ENCODE assay signal across 13 mouse cellular contexts in genomic region chr3:98045465-98046148, GRCm38 (mm10). TPM values are rescaled to one million over a fixed set of nuclear protein-coding genes. Genes with fewer than 3 reads are reported as not detected.
DNase-seq lines count a peak whose midpoint lies in the region; ATAC-seq and TF ChIP-seq lines count a peak whose summit lies in the region.
"Had no signal": no experiment of that assay in that cellular context is flagged by ENCODE, and none has a peak within 500 bp of the region (broad histone marks: within the 10 kb centered on the region; RNA-seq: fewer than 3 reads in every experiment).

No protein-coding gene starts in this region.

- peaks cover 50% of the 10 kb centered on the region for H3K4me1 ChIP-seq in heart, embryonic 12.5 days (replicated peaks)
- peaks cover 33% of the 10 kb centered on the region for H3K4me1 ChIP-seq in lung, embryonic 14.5 days (ENCODE audit: insufficient read depth)
- peaks cover 24% of the 10 kb centered on the region for H3K4me1 ChIP-seq in heart, postnatal 0 days (ENCODE audit: control insufficient read depth, insufficient read depth)

- no peaks in the 10 kb centered on the region for H3K36me3 ChIP-seq in heart, embryonic 12.5 days
- H3K36me3 ChIP-seq in lung, embryonic 14.5 days (ENCODE audit: insufficient read depth), result no peaks in the 10 kb centered on the region
- no peaks in the 10 kb centered on the region for H3K36me3 ChIP-seq in heart, postnatal 0 days (replicated peaks; ENCODE audit: control insufficient read depth, insufficient read depth, low read length)

- intact Hi-C loops in heart, postnatal 10 days (cut with DNase I), result no loop called here

- no peak for ATAC-seq in heart, embryonic 12.5 days (ENCODE audit: insufficient number of reproducible peaks, low FRiP score)
- ATAC-seq in lung, embryonic 14.5 days (ENCODE audit: insufficient read depth), result peak; percentile 7; the same call in 1 of the 2 replicates
- no peak for ATAC-seq in heart, postnatal 0 days (ENCODE audit: insufficient read depth, low read depth)
- peak; percentile 19 for ATAC-seq in megakaryocyte-erythroid progenitor cell, adult 5-6 weeks (replicated peaks; ENCODE audit: low FRiP score, low TSS enrichment, poor library complexity, severe bottlenecking)
- ATAC-seq: CD4-positive, CD25-positive, alpha-beta regulatory T cell, adult 4 months had no signal

- no peaks in the 10 kb centered on the region for H3K9me3 ChIP-seq in heart, embryonic 12.5 days (replicated peaks)
- H3K9me3 ChIP-seq in lung, embryonic 14.5 days (ENCODE audit: low read depth, low read length), result no peaks in the 10 kb centered on the region
- no peaks in the 10 kb centered on the region for H3K9me3 ChIP-seq in heart, postnatal 0 days (replicated peaks; ENCODE audit: control insufficient read depth, low read length)

- whole genome bisulfite sequencing in heart, embryonic 12.5 days, result 53% methylated on average over 8 of the region's 8 CpGs
- 63% methylated on average over 8 of the region's 8 CpGs for WGBS in lung, embryonic 14.5 days
- WGBS in heart, postnatal 0 days, result 67% methylated on average over 8 of the region's 8 CpGs

- no peaks in the 10 kb centered on the region for H3K27me3 ChIP-seq in heart, embryonic 12.5 days (replicated peaks)
- no peaks in the 10 kb centered on the region for H3K27me3 ChIP-seq in lung, embryonic 14.5 days (ENCODE audit: insufficient read depth, low read length)
- H3K27me3 ChIP-seq in heart, postnatal 0 days (ENCODE audit: control insufficient read depth, insufficient read depth, low read length), result no peaks in the 10 kb centered on the region

- no peak for TF ChIP-seq CTCF in lung, embryonic 14.5 days (IDR thresholded peaks at IDR 0.05; ENCODE audit: low read depth)
- no peak for TF ChIP-seq CTCF in heart, postnatal 0 days (IDR thresholded peaks at IDR 0.05; ENCODE audit: low read depth)

- no peak for DNase-seq in heart, postnatal 10 days
- DNase-seq in lung, embryonic 14.5 days, result no peak
- no peak for DNase-seq in lung, postnatal 25 days (ENCODE audit: low spot score)
- DNase-seq in heart, postnatal 0 days (ENCODE audit: low spot score), result no peak
- no peak for DNase-seq in frontal cortex, postnatal 36 days (ENCODE audit: low spot score in 2 of 2)
- no peak for DNase-seq in adrenal gland, adult 2 months
- DNase-seq: embryo, embryonic 11 days; lung, adult 2 months; right cerebral cortex, postnatal 4 days; thymus, postnatal 25 days had no signal

- no peak for TF ChIP-seq EP300 in heart, postnatal 0 days (IDR thresholded peaks at IDR 0.05; ENCODE audit: low read depth)

- H3K4me3 ChIP-seq in heart, embryonic 12.5 days, result no peak overlapping the region
- H3K4me3 ChIP-seq in lung, embryonic 14.5 days (ENCODE audit: low read depth, low read length), result no peak overlapping the region
- no peak overlapping the region for H3K4me3 ChIP-seq in heart, postnatal 0 days (ENCODE audit: low read depth, low read length)

- no peak overlapping the region for H3K4me2 ChIP-seq in heart, embryonic 12.5 days
- H3K4me2 ChIP-seq in lung, embryonic 14.5 days, result no peak overlapping the region
- no peak overlapping the region for H3K4me2 ChIP-seq in heart, postnatal 0 days (ENCODE audit: low read depth, low read length)

- H3K9ac ChIP-seq in heart, embryonic 12.5 days, result peak overlapping the region; percentile 25; the same call in 1 of the 2 replicates
- no peak overlapping the region for H3K9ac ChIP-seq in lung, embryonic 14.5 days
- no peak overlapping the region for H3K9ac ChIP-seq in heart, postnatal 0 days (replicated peaks; ENCODE audit: low read depth, low read length)

- H3K27ac ChIP-seq in heart, embryonic 12.5 days (ENCODE audit: poor library complexity, severe bottlenecking), result peak overlapping the region; percentile 70
- no peak overlapping the region for H3K27ac ChIP-seq in lung, embryonic 14.5 days (ENCODE audit: low read depth)
- peak overlapping the region; percentile 23; the same call in 1 of the 2 replicates for H3K27ac ChIP-seq in heart, postnatal 0 days (ENCODE audit: low read depth)

RNA-seq across cellular contexts. Expression of gene Notch2, which starts 32.3 kb away (rescaled TPM):
- 16.7 and 17.7 TPM in 2 replicates for polyA plus RNA-seq in heart, embryonic 12.5 days (2016; fragmentation: Nextera tagmentation; extraction: Ambion mirVana)
- total RNA-seq in heart, postnatal 10 days (2021), result 10 to 100 TPM; 28.2 to 31.0 TPM
- 43.8 and 45.1 TPM in 2 replicates for polyA plus RNA-seq in lung, embryonic 14.5 days (2014; fragmentation: Nextera tagmentation; extraction: Ambion mirVana)
- 40.2 and 53.7 TPM in 2 replicates for total RNA-seq in heart, postnatal 0 days (2014; rRNA removed; ENCODE audit: low replicate concordance)
- polyA plus RNA-seq in heart, postnatal 0 days (2015; fragmentation: Nextera tagmentation; extraction: Ambion mirVana), result 5.5 and 6.0 TPM in 2 replicates
- 36.0 and 55.9 TPM in 2 replicates for total RNA-seq in megakaryocyte-erythroid progenitor cell, adult 5-6 weeks (2014; fragmentation: Nextera tagmentation)
- total RNA-seq in megakaryocyte-erythroid progenitor cell, adult 5-6 weeks (2017), result 33.4 TPM in 2 replicates
- total RNA-seq in adrenal gland, adult 2 months (2021), result 10 to 100 TPM; 53.8 to 70.1 TPM
- polyA plus RNA-seq in adrenal gland, adult 2 months (2012; rRNA removed), result 26.4 and 33.9 TPM in 2 replicates

Comparison
In these comparisons a context has a peak if more than half of its experiments do, and no peak if none do; other contexts are left out.
1. ATAC-seq: peak in lung, embryonic 14.5 days (single experiment) and megakaryocyte-erythroid progenitor cell, adult 5-6 weeks (single experiment); none in heart, embryonic 12.5 days (single experiment) and heart, postnatal 0 days (single experiment).